Mouse (Mus musculus) myocyte (in vitro differentiated cells): Measurements from ENCODE around the gene Siae.

Source experiments
- E2F4 ChIP-seq: IDR thresholded peaks from one replicate; pipeline ENCODE4 v1.6.1; 2011; ENCODE audit warnings: mild to moderate bottlenecking, control low read depth, moderate library complexity; ENCODE audit not compliant: insufficient read depth
- MYOD1 ChIP-seq, 3 experiments: IDR thresholded peaks; one replicate each; pipeline ENCODE4 v1.6.1; 2011; ENCODE audit warnings: control low read depth in 2 of 3, low read depth in 2 of 3, mild to moderate bottlenecking in 2 of 3, moderate library complexity in 1 of 3; ENCODE audit not compliant: insufficient read length in 2 of 3, control insufficient read depth in 1 of 3
- MYOG ChIP-seq, 3 experiments: IDR thresholded peaks; one replicate each; pipeline ENCODE4 v1.6.1; 2011; ENCODE audit warnings: control low read depth in 2 of 3, low read depth in 2 of 3, mild to moderate bottlenecking in 2 of 3; ENCODE audit not compliant: insufficient read length in 2 of 3, control insufficient read depth in 1 of 3, insufficient read depth in 1 of 3
- POLR2A ChIP-seq: IDR thresholded peaks from one replicate; pipeline ENCODE4 v1.6.1; 2011; ENCODE audit warnings: low read depth, mild to moderate bottlenecking, control low read depth, moderate library complexity; ENCODE audit not compliant: insufficient read length
- POLR2AphosphoS2 ChIP-seq: IDR thresholded peaks from one replicate; pipeline ENCODE4 v1.6.1; 2011; ENCODE audit warnings: low read depth, control low read depth; ENCODE audit not compliant: insufficient read length
- TCF12 ChIP-seq: IDR thresholded peaks from one replicate; pipeline ENCODE4 v1.6.1; 2011; ENCODE audit warnings: mild to moderate bottlenecking, control low read depth; ENCODE audit not compliant: poor library complexity, insufficient read depth, severe bottlenecking

- no peak for TF ChIP-seq TCF12
- TF ChIP-seq POLR2A, result no peak
- TF ChIP-seq POLR2AphosphoS2, result no peak
- TF ChIP-seq E2F4, result no peak
- no peak for TF ChIP-seq MYOD1 (IDR thresholded peaks at IDR 0.05; ENCODE audit: control insufficient read depth in 1 of 3, insufficient read length in 2 of 3, low read depth in 2 of 3)
- no peak for TF ChIP-seq MYOG (IDR thresholded peaks at IDR 0.05; ENCODE audit: control insufficient read depth in 1 of 3, insufficient read depth in 1 of 3, insufficient read length in 2 of 3, low read depth in 2 of 3)
Observed at GRCm38 (mm10) chr9:37592633-37593032, 37.1 kb downstream of the Siae start.
